Mouse (Mus musculus) frontal cortex, postnatal 25 days (tissue): ENCODE data around the gene Dhrs1.

Experiments used
- DNase-seq, 2 experiments: peaks; one replicate each; pipeline ENCODE4 v3.0.0; 2022; ENCODE audit warnings: low spot score in 2 of 2

The Dhrs1 gene

DNA sequence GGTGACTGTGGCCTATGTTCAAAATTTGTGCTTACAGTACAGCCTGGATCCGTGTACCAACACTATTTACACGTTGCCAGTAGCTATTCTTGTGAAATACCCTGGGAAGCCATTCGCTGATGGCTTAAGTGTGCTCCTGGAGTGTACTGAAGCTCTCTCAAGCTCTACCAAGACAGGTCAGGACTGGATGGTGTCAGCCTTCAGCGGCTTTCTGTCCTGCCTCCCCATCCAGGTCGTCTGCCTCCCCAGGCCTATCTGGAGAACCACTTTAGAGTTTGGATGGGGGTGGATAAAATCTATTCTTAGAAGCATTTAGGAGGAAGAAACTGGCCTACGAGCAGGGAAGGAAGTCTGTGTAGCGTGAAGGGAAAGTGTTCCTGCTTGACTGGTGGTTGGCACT lies 17.7 kb upstream of the Dhrs1 start:
- no peak for DNase-seq

DNA sequence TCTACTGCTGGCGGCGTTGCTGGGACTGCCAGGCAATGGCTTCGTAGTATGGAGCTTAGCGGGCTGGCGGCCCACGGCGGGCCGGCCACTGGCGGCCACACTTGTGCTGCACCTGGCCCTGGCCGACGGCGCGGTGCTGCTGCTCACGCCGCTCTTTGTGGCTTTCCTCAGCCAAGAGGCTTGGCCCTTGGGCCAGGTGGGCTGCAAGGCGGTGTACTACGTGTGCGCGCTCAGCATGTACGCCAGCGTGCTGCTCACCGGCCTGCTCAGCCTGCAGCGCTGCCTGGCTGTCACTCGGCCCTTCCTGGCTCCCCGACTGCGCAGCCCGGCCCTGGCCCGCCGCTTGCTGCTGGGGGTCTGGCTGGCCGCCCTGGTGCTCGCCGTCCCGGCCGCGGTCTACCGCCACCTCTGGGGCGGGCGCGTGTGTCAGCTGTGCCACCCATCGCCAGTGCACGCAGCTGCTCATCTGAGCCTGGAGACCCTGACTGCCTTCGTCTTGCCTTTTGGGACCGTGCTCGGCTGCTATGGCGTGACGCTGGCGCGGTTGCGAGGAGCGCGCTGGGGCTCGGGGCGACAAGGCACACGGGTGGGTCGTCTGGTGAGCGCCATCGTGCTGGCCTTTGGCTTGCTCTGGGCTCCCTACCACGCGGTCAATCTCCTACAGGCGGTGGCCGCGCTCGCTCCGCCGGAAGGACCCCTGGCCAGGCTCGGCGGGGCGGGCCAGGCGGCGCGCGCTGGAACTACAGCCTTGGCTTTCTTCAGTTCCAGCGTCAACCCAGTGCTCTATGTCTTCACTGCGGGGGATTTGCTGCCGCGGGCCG lies 16.7 kb upstream of the Dhrs1 start:
- DNase-seq, result no peak

DNA sequence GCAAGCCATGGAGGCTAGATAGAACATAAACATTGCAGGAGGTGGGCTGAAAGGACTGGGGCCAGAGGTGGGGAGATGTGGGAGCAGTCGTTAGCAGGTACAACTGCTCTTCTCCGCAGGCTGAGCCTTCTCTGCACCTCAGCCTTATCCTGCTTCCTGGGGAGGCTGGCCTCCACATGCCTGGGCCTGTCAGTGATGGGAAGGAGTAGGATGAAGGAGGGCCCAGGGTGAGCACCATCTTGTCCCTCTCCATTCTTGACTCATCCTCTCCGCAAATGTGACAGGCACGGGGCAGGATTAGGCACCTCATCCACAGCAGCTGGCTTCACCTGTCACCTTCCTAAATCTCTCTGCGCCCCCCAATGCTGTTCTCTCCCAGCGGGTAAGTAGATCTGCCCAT lies 15.7 kb upstream of the Dhrs1 start, which contains the start of gene Ltb4r2:
Gene Ltb4r2, plus strand, starts transcription at position 266 of the 400 bp plus-strand sequence.
- no peak for DNase-seq

DNA sequence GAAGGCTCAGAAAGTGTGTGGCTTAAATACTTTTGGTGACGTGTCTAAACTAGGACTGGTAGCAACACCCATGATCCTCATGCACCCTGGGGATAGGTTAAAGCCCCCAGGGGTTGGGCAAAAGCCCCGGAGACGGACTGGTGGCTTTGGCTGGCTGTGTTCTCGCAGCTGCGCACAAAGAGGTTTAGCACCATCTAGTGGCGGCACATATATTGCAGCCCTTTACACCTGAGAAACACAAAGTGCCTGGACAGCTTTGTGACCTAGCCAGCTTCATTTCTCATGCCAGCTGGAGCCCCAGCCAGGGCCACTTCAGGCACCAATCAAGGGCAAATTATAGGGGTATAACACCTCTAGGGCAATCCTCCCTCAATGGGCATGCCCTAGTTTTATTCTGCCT lies 14.7 kb upstream of the Dhrs1 start:
- DNase-seq, result peak; percentile 85 to 86

DNA sequence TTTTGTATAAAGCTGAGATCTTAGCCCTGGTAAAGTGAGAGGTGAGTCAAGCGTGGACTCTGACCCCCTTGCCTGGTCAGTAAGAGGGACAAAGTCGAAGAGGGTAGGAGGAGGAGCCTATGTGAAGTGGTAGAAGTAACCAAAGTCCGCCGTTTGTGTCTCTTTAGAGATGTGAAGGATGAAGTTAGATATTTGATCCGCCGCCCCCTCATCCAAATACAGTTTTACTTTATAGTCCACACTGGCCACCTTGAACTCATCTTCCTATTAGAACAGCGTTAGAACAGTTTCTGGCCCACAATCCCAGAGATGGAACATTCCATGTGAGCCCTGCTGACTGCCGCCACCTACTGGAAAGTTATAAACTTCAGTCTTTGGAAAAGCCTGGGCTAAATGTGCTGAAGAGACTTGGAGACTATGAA lies 12.9 kb upstream of the Dhrs1 start, which contains the start of gene Cideb:
Gene Cideb, minus strand, starts transcription at position 96 of the 422 bp plus-strand sequence.
- DNase-seq, result no peak

DNA sequence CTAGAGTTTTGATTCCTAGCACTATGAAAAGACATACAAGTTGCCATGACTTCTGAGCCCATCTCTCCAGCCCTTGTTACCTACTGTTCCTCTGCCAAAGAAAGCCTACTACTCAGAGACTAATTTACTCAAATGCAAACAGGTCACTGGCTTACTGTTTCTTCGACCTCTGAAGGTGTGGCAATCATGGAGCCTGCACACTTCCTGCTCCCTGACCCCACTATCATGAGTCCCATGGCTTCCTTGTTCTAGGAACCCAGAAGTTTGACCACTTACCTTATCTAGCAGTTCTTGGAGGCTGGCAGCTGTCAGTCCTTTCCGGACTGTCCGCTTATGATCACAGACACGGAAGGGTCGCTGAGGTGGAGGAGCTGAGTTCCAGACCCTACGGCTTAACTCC lies 12.1 kb upstream of the Dhrs1 start:
- DNase-seq, result no peak

DNA sequence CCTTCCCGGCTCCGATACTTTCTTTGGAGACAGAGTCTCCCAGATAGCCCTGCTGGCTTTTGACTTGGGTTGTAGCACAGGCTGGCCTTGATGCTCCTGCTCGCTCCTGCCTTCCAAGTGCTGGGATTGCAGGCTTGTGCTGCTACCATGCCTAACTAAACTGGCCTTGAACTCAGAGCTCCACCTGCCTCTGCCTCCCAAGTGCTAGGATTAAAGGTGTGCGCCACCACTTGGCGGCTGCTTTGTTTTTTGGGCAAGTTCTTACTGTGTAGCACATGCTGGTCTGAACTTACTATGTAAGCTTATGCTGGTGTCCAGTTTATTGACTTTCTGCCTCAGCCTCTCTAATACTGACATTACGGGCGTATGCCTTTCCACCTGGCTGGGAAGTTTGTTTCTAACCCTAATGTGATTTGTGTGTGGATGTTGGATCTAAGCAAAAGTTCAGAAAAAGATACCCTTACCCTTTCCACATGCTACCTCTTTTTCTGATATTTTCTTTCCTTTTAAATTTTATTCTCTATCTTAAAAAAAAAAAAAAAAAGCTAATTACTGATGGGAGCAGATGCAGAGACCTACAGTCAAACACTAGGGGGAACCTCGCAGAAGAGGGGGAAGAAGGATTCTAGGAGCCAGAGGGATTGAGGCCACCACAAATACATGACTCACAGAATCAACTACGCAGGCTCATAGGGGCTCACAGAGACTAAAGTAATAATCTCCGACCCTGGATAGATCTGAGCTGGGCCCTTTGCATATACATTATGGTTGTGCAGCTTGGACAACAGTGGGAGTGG lies 1.8 kb upstream of the Dhrs1 start:
- DNase-seq, result no peak

DNA sequence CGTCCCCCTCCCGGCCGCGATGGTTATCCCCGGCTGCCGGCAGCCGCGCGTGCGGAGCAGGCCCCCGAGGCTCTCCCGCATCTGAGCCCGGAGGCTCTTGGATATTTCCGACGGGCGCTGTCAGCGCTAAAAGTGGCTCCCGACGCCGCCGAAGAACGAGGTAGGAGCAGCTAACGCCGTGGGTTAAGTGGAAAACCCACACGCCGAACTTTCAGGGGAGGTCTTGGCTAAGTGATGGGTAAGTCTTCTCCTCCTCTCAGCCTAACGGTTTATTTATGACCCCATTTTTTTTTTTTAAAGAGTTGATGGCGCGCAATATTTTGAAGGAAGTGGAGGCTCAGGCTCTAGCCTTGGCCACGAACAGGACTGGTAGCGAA lies 359 bp upstream of the Dhrs1 start:
- no peak for DNase-seq

DNA sequence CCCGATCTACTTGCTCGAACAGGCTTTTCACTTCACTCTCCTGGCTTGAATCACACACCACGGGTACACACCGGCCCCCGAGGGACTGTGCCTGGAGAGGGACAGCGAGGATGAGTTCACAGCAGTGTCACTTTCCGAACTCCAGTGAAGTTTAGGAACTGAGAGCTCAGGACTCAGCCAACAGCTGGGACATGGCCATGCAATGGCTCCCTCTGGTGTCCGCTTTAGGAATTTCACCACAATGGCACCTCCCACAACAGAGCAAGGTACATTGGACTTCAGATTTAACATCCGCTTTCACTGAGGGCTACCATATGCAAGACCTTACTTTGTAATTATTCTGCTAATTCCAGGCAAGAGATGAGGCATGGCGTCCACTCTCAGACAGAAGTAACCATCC lies 1.8 kb downstream of the Dhrs1 start:
- DNase-seq, result peak; percentile 85 to 89

DNA sequence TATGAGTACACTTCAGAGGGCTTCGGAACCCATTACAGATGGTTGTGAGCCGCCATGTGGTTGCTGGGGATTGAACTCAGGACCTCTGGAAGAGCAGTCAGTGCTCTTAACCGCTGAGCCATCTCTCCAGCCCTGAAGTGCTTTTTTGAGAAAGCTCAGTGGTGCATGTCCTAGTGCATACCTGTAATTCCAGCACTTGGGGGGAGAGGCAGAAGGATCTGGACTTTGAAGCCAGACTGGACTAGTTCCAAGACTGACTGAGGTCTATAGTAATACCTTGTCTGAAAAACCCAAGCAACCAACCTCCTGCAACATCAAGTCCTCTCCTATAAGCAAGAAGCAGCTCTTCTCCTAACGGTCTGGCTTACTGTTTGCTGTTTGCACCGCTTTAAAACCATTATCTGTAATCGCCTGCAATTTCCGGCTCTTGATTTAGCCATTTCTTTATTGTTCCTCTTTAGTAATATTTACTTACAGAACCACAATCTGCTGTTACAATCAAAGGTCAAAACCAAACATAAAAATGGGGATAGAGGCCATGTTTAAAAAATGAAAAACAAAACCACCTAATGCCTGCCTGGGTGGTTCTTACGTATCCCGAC lies 8.3 kb downstream of the Dhrs1 start:
- no peak for DNase-seq

DNA sequence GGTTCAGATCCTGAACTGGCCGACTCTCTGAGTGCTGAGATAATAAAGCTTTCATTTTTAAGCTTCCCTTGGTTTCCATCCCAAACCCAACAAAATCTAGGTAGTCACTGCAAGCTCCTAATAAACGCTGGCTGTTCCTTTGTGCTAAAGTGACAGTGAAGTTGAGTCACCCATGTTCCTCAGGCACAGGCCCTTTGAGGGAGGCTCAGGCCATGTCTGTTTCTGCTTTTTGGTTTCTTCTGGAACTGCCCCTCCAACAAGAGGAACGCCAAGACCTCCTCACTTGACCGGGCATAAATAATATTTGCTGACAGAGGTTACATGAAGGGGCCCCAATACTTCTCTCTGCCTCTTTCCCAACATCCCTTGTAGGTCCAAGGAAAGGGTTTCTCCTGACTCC lies 9.7 kb downstream of the Dhrs1 start:
- DNase-seq, result no peak

DNA sequence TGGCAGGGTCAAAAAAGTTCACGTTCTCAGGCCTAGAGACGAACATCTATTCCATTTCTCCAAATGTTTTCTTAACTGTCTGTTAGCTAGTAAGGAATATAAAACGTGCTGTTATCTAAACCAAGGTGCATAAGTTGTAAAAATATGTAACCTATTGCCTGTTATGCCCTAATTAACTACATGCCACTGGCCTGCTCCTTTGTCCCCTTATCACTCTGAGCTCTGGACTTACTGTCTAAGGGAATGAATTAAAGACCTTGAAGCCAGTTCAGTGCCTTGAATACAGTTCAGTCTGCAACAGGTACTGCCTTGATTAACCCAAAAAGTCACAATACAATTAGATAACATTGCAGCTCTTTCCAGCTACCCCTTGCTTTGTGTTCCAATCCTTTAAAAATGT lies 10.2 kb downstream of the Dhrs1 start:
- no peak for DNase-seq

DNA sequence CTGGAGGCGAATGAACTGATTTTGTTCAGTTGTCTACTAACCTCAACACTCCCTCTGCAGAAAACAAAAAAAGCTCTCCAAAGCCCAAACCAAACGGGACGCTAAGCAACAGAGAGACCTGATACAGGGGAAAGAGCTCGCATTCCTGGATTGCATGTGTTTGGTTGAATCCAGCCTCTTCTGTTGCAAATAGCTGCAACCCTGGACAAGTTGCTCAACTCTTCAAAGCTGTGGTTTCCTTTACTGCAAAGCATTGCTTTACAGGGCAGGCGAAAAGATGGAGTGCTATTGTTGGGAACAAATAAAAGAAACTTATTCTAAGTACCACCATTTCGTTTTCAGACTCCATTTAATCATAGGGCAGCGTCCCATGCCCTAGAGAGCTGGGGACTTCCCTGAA lies 10.6 kb downstream of the Dhrs1 start:
- no peak for DNase-seq

DNA sequence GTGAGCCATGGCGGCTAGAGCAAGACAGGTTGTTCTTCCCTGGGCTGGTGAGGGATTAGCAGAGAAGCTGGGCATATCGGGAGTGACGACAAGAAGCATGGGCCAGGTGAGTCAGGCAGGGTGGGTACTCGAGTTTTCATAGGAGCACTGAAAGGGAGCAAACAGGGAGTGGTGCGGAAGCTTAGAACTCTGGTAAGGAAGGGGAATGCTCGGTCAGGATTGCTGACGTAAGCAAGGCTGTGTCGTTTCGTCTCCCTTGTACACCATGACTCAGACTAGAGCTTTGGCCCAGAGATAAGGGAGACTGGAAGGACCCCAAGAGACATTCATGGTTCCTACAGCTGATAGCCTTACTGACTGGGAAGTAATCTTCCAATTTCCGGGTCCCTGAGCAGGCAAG lies 11.6 kb downstream of the Dhrs1 start:
- DNase-seq, result no peak

DNA sequence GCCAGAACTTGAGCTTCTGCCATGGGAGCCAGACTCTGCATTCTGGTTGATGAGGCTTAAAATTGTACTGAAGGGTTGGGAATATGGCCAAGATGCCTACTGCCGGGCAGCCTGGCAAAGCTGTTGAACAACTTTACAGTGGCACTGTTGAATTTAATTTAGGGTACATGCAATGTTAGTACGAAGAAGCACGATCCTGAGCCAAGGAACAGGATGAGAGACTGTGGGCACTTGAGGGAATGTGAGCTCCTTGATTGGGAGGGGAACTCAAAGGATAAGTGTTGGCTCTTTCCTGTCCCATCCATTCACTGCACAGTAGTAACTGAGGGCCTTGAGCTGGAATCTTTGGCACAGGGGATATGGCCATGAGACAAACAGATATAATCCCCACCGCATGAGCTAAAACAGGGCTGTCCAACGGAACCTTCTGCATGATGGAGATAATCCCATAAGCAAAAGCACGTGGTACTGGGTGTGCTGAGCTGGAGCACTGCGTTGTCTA lies 14.9 kb downstream of the Dhrs1 start:
- no peak for DNase-seq

DNA sequence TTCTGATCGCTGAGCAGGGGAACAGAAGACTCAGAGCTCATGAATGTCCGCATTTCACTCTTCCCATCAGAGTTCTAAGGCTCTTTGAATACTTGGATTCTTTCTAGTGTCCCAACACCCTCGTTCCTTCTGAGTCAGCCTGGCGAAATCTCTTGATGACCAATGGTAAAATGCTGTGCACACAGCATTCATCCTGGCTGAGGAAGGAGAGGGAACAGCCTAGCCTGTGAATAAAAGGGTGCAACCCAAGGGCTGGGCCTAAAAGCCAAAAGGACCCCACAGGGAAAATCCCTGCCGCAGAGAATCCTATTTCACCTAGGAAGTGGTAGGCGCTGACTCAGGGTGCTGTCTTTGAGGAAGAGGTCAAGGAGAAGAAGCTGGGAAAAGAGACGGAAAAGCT lies 15.4 kb downstream of the Dhrs1 start:
- no peak for DNase-seq

DNA sequence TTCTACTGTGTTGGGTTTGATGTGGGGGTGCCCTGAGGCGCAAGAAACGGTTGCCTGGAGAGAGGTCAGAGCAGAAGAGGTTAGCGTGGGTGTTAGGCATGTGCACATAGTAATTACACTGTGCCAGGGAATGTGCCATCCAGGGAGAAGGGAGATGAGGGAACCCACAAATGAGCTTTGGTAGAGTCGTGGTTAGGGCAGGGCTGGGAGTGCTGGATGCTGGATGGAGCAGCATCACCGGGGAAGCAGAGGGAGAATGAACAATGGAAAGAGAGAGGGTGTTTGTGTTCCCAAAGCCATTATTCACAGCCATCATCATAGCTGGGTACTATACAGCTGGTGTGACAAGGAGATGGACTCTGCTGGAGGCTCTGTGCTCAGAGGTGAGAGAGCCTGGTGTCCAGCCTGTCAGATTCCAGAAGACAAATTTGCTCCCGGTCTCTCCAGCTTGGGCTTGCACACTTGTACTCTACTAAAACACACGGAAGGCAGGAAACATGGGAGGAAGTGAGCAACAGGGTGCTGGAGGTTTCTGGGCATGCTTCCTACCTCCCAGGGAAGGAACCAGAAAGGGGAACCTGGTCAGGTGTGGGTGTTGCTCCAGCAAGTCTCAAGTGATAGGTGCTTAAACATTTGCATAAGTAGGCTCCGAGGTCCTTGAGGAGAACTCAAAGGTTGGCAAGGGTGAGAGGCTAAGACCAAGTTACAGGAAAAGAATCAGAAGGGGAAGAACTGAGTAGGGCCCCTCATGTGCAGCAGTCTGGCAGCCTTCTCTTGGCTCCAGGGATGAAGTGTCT lies 17.4 kb downstream of the Dhrs1 start:
- DNase-seq, result no peak

DNA sequence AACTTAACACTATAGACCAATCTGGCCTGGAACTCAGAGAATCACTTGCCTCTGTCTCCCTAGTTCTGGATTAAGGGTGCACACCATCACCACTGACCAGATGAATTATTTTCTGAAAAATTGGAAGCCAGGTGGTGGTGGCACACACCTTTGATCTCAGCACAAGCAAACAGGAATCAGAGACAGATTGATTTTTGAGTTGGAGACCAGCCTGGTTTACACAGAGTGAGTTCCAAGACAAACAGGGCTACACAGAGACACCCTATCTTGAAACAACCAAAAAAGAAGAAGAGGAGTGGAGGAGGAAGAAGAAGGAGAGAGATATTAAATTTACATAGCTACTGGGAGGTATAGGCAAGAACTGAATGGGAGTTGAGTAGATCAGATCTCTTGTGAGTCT lies 19.2 kb downstream of the Dhrs1 start:
- DNase-seq, result no peak

DNA sequence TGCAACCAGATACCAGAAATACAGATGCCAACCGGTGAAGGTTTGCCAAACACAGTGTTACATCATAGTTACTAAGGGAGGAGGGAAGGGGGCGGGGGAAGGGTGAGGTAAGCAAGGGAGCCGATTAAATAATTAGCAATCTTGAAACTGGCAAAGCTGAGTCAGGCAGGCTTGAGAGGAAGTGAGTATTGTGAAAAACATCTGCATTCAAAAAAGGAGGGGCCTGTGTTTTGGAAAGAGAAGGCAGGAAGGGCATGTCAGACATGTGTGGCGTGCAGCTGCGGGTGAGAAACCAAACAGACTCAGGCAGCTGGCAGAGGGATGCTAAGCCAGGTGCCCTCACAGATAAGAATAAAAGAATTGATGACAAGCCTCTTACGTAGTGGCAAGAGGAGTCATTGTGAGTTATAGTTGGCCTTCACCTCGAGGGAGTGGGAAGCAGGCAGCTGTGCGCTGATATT lies 21.0 kb downstream of the Dhrs1 start:
- no peak for DNase-seq

DNA sequence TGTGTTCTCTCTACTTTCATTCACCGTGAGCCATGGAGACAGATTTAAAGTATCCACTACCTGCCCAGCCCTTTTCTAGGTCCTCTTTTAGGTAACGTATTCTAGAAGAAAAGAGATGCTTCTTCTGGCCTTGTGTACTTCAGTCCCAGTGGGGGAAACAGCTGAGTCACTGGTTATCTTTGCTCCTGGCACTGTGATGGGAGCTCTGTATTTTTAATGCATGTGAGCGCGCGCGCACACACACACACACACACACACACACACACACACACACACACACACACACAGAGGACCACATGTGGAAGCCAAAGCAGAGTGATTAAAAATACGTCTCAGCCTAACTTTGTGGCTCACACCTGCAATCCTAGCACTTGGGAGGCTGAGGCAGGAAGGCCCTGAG lies 22.1 kb downstream of the Dhrs1 start:
- no peak for DNase-seq

DNA sequence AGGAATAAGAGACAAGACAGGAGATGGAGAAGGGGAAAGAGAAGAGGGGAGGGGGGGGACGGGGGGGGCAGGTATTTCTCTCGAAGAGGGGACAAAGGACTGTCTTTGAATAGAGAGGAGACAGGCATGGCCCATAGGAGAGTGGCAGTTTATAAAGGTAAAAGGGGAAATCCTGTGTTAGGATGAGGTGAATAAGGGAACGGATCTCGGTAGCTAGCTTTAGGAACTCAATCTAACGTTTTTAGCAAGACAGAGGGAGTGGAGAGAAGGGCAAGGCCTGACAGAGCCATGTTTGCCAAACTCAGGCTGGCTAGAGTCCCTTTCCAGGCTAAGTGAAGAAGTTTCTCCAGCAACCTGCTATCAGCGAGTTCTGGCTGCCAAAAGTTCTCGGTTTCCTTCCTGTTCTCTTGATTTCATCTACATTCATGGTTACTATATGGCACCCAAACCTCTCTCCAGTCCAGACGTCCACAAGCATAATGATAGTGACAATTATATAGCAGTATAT lies 23.0 kb downstream of the Dhrs1 start:
- DNase-seq, result no peak
